Mouse (Mus musculus) induced T-regulatory cell, adult 2 months (primary cell): ENCODE results near the gene Mtnr1b.

ENCODE experiments used
- DNase-seq: peaks from one replicate; pipeline ENCODE4 v3.0.0-alpha.2; 2012; ENCODE audit warnings: low read depth

Mtnr1b gene

DNA sequence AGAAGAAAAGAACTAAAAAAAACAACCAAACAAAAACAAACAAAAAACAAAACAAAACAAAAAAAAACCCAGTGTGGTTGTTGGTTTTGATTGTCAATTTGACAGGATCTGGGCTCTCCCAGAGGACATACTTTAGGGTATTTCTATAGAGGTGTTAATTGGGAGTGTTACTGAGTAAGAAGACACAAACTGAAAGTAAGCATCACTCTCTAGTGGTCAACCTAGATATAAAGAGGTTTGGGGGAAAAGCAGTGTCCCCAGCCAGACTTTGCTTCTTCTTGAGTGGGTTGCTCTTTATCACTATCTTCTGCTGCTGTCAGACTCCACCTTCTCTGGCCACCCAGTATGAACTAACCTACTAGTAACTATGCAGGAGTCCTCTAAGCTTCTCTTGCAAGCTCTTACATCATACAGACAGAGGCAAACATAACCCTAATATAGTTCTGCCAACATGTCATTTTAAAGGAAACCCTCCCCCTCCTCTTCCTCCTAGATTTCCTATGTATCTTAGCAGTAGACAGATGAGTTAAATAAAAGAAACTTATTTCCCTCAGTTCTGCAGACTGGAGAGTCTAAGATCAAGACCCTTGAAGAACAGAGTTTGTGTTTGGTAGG lies 71.8 kb downstream of the Mtnr1b start:
- no peak for DNase-seq

DNA sequence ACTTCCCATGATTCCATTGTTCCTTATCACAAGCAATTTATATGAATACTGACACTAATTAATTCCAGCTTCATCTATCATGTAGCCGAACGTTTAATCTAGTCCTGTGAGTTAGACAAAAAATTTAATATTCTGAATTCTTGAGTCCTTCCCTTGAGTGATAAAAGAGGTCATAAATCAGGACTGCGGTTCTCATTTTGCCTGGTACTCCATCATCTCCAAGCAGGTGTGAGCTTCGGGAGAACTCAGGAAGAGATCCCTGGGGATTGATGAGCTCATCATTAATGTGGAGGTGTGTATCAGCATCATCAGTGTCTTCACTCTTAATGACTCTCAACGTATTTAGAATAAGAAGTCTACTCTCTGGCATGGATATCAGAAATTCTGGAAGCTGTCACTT lies 74.0 kb downstream of the Mtnr1b start:
- no peak for DNase-seq

DNA sequence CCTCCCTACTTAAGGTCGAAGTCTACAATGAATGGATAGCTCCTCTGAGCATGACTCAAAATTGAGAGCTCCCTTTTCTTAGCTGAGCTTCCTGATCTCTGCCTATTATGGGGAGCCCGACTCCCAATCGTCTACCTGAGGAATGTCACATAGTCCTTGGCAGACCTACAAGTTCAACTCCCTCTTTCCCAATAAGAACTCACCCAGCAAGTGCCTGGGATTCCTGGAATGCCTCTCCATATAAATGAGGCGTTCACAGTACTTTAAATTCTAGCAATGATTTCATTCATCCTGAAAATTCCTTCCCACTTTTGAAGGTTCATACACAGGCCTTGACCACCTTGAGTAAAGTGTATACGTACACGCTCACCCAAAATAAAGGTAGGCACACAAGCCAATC lies 79.9 kb downstream of the Mtnr1b start:
- no peak for DNase-seq

DNA sequence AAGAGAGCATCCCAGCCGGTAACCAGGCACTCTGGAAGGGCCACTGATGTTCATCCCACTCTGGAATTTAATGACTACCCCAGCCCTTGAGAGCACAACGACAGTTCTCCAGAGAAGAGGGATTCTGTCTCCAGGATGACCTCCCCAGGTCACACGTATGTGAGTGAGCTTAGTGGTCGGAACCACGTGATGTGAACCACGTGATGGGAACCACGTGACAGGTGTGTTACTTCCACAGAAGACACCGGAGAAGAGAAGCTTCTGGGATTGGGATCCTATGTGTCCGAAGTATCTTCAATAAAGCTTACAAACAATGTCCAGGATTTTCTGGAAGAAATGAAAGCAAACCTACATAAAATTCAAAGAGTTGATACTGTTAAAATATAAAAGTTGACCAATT lies 82.3 kb downstream of the Mtnr1b start:
- no peak for DNase-seq

DNA sequence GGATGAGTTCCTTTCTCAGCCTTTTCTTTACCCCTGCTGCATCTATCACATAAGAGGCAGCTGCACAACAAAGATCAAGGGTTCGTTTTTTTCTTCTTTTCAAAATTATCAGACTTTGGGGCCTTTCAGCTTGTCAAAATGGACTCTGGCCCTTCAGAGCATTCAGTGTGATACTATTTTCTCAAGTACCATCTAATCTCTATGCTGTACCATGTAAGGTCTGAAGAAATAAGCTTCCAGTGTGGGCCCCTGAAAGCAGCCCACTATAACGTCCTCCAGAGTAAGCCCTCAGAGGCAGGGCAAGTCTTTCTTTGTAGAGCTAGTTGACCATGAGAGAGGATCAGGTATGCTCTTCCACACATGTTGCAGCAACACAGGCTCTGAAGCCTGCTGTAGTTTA lies 87.7 kb downstream of the Mtnr1b start:
- DNase-seq = no peak

DNA sequence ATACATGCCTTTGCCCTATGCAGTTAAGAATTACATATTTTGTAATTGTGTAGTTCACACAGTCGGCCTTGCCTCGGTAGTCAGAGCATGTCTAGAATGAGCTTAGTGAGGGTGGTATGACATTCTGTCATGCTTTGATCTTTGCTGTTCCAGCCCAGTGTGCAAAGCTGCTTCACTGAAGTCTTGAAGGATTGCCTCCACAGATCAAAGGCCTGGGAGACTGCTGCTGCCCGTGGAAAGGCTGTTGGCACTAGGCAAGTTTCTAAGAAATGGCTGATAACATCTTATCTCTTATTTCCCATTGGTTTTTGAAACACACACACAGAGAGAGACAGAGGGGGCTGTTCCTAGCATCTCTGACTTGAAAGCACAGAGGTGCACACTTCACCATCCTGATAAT lies 88.2 kb downstream of the Mtnr1b start:
- DNase-seq = no peak

DNA sequence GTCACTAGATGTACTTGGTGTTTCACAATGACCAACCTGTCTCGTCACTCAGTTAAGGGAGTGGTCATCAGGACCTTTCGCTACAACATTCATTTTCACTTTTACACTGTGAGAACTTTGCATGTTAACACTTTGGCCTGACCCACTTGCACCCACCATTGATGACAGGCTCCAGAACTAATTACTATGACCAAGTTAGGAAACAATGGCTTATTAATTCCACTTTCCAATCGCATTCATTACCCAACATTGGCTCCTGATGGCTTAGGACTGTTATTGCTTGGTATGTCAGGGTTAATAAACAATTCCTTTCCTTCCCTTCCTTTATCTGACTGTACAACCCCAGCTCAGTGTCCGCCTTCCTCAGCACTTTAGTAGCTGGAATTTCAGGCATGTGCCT lies 92.4 kb downstream of the Mtnr1b start:
- DNase-seq = no peak

DNA sequence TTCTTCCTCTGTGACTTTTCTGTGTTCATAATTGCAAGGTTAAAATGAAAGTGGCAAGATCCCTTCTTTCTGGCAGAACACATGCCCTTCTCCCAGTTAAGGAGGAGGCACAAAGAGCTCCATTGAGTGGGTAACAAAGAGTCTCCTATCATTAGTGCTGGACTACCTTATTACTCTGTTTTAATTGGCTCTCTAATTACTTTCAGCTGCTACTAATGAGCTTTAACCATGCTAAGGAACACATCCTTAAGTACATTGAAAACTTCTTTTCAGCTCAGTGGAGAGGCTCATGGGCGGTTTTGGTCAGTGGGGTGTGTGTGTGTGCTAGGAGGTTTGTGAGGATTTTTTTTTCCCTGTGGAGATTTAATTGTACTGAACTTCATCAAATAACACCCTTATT lies 99.4 kb downstream of the Mtnr1b start:
- no peak for DNase-seq
